Mouse (Mus musculus): ENCODE data around the gene C8g. TPM values are rescaled to one million over a fixed set of nuclear protein-coding genes. Genes with fewer than 3 reads are reported as not detected.

The C8g gene
- polyA plus RNA-seq, 1 experiment = 0.74 TPM

DNA sequence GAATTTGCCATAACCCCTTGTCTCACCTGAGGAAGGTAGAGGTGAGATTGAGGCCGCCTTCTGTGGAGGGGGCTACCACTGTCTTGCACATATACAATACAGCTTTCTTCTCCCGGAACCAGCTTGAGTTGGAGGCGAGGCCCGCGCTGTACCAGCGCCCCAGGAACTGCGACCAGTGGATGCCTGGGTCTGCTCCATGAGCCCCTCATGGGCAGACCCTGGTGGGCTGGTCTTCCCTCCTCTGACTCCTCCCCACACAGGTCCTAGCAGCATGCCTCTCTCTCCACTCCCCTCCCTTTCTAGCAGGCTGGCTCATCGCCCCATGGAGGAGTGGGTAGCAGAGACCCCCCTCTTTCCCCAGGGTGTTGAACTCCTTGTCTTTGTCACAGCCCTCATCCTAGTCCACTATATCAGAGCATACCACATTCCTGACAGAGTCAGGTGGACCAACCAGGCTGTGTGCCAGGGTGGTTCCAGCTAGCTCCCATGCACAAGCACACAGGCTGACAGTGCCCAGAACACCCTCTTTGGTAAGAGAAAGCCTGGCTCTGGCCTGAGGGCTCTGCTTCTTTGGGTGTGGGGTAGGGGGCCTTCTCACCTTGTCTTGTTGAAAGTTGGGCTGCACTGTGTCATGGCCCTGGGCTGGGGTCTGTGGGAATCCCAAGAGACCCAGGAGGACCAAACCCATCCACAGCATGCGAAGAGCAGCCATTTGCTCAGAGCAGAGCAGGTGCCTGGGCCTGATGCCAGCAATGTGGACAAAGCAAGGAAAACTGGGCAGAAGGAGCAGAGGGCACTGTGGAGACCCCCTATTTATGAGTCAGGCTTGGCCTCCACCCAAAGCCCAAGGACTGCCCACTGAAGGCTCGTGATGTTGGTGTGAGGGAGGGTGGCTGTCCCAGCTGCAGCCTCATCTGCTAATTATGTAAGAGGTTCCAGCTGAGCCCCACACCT, 32.3 kb downstream of the C8g start:
- H3K27me3 ChIP-seq (ENCODE audit: control insufficient read depth, insufficient read depth, insufficient read length) = no peaks in the 10 kb centered on the region
- TF ChIP-seq POLR2AphosphoS2 (IDR thresholded peaks at IDR 0.05; ENCODE audit: insufficient read length, low read depth) (no peak), MYOD1 (IDR thresholded peaks at IDR 0.05; ENCODE audit: control insufficient read depth in 1 of 3, insufficient read length in 2 of 3, low read depth in 2 of 3) (peak in 2 of 3 experiments; percentile 73 to 76), MYOG (IDR thresholded peaks at IDR 0.05; ENCODE audit: control insufficient read depth in 1 of 3, insufficient read depth in 1 of 3, insufficient read length in 2 of 3, low read depth in 2 of 3) (peak in 2 of 3 experiments; percentile 15 to 73)
- H3K4me3 ChIP-seq = no peak overlapping the region
- H3K79me2 ChIP-seq (ENCODE audit: control insufficient read depth, insufficient read depth) = no peaks in the 10 kb centered on the region
- H3ac ChIP-seq (ENCODE audit: control insufficient read depth, insufficient read length) = no peak overlapping the region
- H3K4me2 ChIP-seq (ENCODE audit: low read depth) = peak overlapping the region; percentile 6
- H3K36me3 ChIP-seq (ENCODE audit: control insufficient read depth, insufficient read depth) = no peaks in the 10 kb centered on the region

DNA sequence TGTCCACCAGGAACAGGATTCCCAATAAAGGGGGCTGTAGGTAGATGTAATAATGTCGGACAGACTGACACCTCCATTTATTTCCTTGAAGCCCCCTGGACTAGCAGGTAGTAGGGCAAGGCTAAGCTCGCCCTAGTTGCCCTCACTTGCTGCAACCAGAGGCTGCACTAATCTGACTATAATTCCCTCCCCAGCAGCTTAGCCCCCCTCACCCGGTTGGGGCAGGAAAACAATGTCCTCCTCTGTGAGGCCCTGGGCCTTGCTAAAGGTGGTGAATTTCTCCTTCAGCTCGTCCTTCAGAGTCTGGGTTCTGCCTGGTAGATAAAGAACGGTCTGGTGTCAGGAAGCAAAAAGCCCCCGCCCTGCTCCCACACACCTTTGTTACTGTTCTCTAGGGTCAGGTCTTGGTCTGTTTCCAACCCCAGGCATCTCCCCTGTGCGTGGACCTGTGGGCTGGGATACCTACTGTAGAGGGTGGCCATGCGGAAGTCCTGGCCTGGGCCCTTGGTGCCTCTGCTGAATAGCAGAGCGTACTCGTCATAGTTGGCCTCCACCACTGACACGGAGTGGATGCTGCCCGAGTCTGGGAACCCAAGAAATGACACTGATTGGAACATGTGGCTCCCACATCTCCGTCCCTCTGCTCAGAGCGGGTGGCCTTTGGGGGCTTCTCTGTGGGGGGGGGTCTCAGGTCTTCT, 33.8 kb downstream of the C8g start:
- Histone ChIP-seq H3K4me2 (ENCODE audit: low read depth) (no peak overlapping the region), H3K79me2 (ENCODE audit: control insufficient read depth, insufficient read depth) (no peaks in the 10 kb centered on the region), H3ac (ENCODE audit: control insufficient read depth, insufficient read length) (no peak overlapping the region), H3K27me3 (ENCODE audit: control insufficient read depth, insufficient read depth, insufficient read length) (no peaks in the 10 kb centered on the region), H3K4me3 (no peak overlapping the region), H3K36me3 (ENCODE audit: control insufficient read depth, insufficient read depth) (no peaks in the 10 kb centered on the region)
- TF ChIP-seq SRF (IDR thresholded peaks at IDR 0.05; ENCODE audit: control insufficient read depth, insufficient read length, low read depth) (no peak), USF1 (IDR thresholded peaks at IDR 0.05; ENCODE audit: low read depth) (no peak), REST (IDR thresholded peaks at IDR 0.05; ENCODE audit: insufficient read depth, insufficient read length) (no peak)

DNA sequence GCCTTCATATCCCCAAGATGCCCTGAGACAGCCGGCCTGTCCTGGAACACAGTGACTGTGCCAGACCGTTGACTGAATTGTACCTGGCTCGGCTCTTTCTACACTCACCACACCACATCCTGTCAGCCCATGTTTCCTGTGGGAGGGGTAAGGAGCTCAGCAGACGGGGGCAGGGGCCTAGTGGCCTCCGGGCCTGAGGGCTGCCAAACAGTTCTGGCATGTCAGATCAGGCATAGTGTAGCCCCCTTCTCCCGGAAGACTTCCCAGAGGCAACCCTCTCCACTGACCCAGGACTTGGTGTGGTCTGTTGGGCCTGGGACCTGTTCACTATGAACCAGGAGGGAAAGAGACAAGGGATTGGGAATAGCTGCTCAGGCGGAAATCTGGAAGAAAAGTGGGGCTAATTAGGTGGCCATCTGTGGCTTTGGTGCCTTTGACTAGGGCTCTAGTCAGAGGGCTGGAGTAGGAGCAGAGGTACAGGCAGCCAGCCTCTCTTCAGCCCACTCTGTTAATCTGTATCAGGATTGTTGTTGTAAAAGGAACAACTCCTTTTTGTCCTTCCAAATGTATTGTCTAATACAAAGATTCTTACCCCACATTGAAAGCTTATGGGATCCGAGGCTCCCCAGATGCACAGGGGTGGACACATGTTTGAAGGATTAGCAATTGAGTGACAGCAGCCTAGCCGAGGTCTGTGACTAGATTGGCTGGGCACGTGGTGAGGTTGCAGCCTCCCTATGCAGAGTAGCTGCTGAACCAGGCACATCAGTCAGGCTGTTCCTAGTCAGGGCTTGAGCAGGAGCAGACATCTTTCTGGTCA, 35.5 kb downstream of the C8g start:
- no peaks in the 10 kb centered on the region for H3K27me3 ChIP-seq (ENCODE audit: control insufficient read depth, insufficient read depth, insufficient read length)
- TF ChIP-seq REST (IDR thresholded peaks at IDR 0.05; ENCODE audit: insufficient read depth, insufficient read length) = no peak
- TF ChIP-seq USF1 (IDR thresholded peaks at IDR 0.05; ENCODE audit: low read depth) = peak; percentile 51
- no peaks in the 10 kb centered on the region for H3K79me2 ChIP-seq (ENCODE audit: control insufficient read depth, insufficient read depth)
- H3K36me3 ChIP-seq (ENCODE audit: control insufficient read depth, insufficient read depth) = no peaks in the 10 kb centered on the region
- no peak overlapping the region for H3K4me3 ChIP-seq
- H3ac ChIP-seq (ENCODE audit: control insufficient read depth, insufficient read length) = no peak overlapping the region
- no peak overlapping the region for H3K4me2 ChIP-seq (ENCODE audit: low read depth)

DNA sequence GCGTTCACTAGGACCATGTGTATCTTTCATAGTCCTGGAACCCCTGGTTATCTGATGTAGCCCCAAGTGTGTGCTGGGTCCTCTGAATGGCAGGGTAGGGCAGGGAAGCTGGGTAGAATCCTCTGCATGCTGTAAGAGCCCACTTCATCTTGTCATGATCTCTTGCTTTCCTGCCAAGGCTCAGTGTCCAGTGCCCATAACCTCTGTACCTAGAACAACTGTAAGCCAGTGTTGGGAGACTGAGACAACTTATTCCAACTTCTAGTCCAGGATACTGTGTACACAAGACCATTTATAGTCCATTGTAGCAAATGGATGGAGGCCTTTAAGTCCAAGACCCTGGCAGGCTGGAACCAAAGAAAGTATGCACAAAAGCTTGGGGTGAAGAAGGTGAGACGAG, 36.3 kb downstream of the C8g start:
- Histone ChIP-seq H3K79me2 (ENCODE audit: control insufficient read depth, insufficient read depth) (no peaks in the 10 kb centered on the region), H3K4me2 (ENCODE audit: low read depth) (no peak overlapping the region), H3K36me3 (ENCODE audit: control insufficient read depth, insufficient read depth) (no peaks in the 10 kb centered on the region), H3K4me3 (no peak overlapping the region), H3ac (ENCODE audit: control insufficient read depth, insufficient read length) (no peak overlapping the region), H3K27me3 (ENCODE audit: control insufficient read depth, insufficient read depth, insufficient read length) (no peaks in the 10 kb centered on the region)
- TF ChIP-seq MYOG (IDR thresholded peaks at IDR 0.05; ENCODE audit: control insufficient read depth in 1 of 3, insufficient read depth in 1 of 3, insufficient read length in 2 of 3, low read depth in 2 of 3) (no peak), SRF (IDR thresholded peaks at IDR 0.05; ENCODE audit: control insufficient read depth, insufficient read length, low read depth) (no peak), TCF3 (IDR thresholded peaks at IDR 0.05; ENCODE audit: insufficient read length, low read depth) (no peak), POLR2A (IDR thresholded peaks at IDR 0.05; ENCODE audit: insufficient read length, low read depth) (no peak), TCF12 (IDR thresholded peaks at IDR 0.05; ENCODE audit: insufficient read depth, poor library complexity, severe bottlenecking) (no peak), MYOD1 (IDR thresholded peaks at IDR 0.05; ENCODE audit: control insufficient read depth in 1 of 3, insufficient read length in 2 of 3, low read depth in 2 of 3) (no peak), POLR2AphosphoS2 (IDR thresholded peaks at IDR 0.05; ENCODE audit: insufficient read length, low read depth) (no peak), MAX (IDR thresholded peaks at IDR 0.05; ENCODE audit: low read depth) (no peak), CEBPB (IDR thresholded peaks at IDR 0.05; ENCODE audit: insufficient read depth, poor library complexity, severe bottlenecking) (no peak), USF1 (IDR thresholded peaks at IDR 0.05; ENCODE audit: low read depth) (no peak), REST (IDR thresholded peaks at IDR 0.05; ENCODE audit: insufficient read depth, insufficient read length) (no peak), E2F4 (IDR thresholded peaks at IDR 0.05; ENCODE audit: insufficient read depth) (no peak)

DNA sequence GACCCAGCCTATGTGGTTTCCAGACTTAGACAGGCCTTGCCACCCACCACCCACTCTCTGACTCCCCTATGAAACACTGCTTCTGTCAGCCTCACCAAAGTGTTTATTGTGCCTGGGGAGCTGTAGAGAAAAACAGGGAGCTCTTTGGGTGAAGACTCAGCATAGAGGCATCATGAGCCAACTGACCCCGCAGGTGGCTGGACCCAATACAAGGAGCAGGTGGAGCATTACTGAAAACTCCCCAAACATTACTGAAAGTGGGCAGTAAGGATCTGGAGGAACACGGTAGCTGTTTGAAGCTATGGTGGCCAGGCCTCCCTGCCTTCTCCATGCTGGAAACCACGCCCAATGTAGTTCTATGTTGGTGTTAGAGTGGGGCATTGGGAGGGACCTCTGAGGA, 37.9 kb downstream of the C8g start:
- Histone ChIP-seq H3K79me2 (ENCODE audit: control insufficient read depth, insufficient read depth) (no peaks in the 10 kb centered on the region), H3K4me3 (no peak overlapping the region), H3ac (ENCODE audit: control insufficient read depth, insufficient read length) (no peak overlapping the region), H3K27me3 (ENCODE audit: control insufficient read depth, insufficient read depth, insufficient read length) (no peaks in the 10 kb centered on the region), H3K4me2 (ENCODE audit: low read depth) (no peak overlapping the region), H3K36me3 (ENCODE audit: control insufficient read depth, insufficient read depth) (no peaks in the 10 kb centered on the region)
- TF ChIP-seq REST (IDR thresholded peaks at IDR 0.05; ENCODE audit: insufficient read depth, insufficient read length) = no peak
- TF ChIP-seq MAX (IDR thresholded peaks at IDR 0.05; ENCODE audit: low read depth) = no peak
- no peak for TF ChIP-seq MYOG (IDR thresholded peaks at IDR 0.05; ENCODE audit: control insufficient read depth in 1 of 3, insufficient read depth in 1 of 3, insufficient read length in 2 of 3, low read depth in 2 of 3)
- TF ChIP-seq POLR2A (IDR thresholded peaks at IDR 0.05; ENCODE audit: insufficient read length, low read depth) = no peak
- no peak for TF ChIP-seq SRF (IDR thresholded peaks at IDR 0.05; ENCODE audit: control insufficient read depth, insufficient read length, low read depth)
- no peak for TF ChIP-seq POLR2AphosphoS2 (IDR thresholded peaks at IDR 0.05; ENCODE audit: insufficient read length, low read depth)
- TF ChIP-seq USF1 (IDR thresholded peaks at IDR 0.05; ENCODE audit: low read depth) = no peak
- TF ChIP-seq MYOD1 (IDR thresholded peaks at IDR 0.05; ENCODE audit: control insufficient read depth in 1 of 3, insufficient read length in 2 of 3, low read depth in 2 of 3) = no peak
- no peak for TF ChIP-seq E2F4 (IDR thresholded peaks at IDR 0.05; ENCODE audit: insufficient read depth)
- TF ChIP-seq CEBPB (IDR thresholded peaks at IDR 0.05; ENCODE audit: insufficient read depth, poor library complexity, severe bottlenecking) = no peak
- TF ChIP-seq TCF12 (IDR thresholded peaks at IDR 0.05; ENCODE audit: insufficient read depth, poor library complexity, severe bottlenecking) = no peak
- TF ChIP-seq TCF3 (IDR thresholded peaks at IDR 0.05; ENCODE audit: insufficient read length, low read depth) = no peak

All from myocyte (in vitro differentiated cells).